Mouse (Mus musculus): ENCODE results near the gene Eya2. TPM values are rescaled to one million over a fixed set of nuclear protein-coding genes. Genes with fewer than 3 reads are reported as not detected.

Eya2 gene
- polyA plus RNA-seq, 1 experiment from 2014 or later: 7.8 TPM

DNA sequence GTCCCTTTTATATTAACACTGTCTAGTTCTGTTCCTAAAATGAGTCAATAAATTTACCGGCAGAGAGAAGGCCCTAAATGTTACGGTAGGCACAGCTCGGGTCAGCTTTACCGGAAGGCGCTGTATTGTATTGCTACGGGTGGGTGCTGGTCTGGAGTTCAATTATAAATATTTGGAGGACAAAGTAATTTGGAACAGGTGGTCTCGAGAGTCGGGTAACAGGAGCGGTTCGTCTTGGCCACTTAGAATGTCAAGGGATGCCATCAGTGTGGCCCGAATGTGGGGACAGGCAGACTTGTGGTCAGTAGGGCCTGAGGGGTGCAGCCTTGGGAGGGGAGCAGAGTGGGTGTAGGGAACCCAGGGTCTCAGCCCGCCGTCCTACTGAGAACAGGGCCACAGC is 4.7 kb downstream of the Eya2 start:
- Histone ChIP-seq H3K27ac (ENCODE audit: low read length) (no peak overlapping the region), H3K27me3 (ENCODE audit: control insufficient read depth, insufficient read depth, low read length) (peaks cover 16% of the 10 kb centered on the region), H3K9me3 (replicated peaks; ENCODE audit: control insufficient read depth, low read length) (no peaks in the 10 kb centered on the region), H3K9ac (ENCODE audit: low read length) (no peak overlapping the region), H3K4me2 (ENCODE audit: low read depth, low read length) (no peak overlapping the region), H3K4me3 (replicated peaks; ENCODE audit: low read length) (no peak overlapping the region), H3K4me1 (ENCODE audit: control insufficient read depth, insufficient read depth, low read length) (peaks cover 3% of the 10 kb centered on the region), H3K36me3 (ENCODE audit: control insufficient read depth, insufficient read depth, low read length) (no peaks in the 10 kb centered on the region)
- no peak for ATAC-seq (ENCODE audit: insufficient read depth, low FRiP score)
- WGBS: 56% methylated on average over 13 of the region's 13 CpGs

DNA sequence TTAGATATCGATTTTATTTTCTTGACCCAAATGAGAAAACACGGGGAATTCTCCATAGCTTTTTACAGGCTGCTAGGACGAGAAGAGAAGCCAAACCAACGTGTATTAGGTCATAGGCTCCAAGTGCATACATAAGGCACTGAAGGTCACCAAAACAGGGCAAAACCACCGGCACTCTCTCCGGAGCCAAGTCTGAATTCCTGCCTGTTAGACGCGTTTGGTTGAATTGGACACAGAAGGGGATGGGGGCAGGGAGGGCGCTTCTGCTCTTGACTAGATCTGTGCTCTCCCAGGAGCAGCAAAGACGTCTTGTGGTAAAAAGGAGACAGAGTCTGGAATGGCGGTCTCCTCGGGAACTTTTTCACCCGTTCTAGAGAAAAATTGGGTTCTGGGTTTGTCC is 6.1 kb downstream of the Eya2 start:
- Histone ChIP-seq H3K27ac (ENCODE audit: low read length) (peak overlapping the region; percentile 53; the same call in 1 of the 2 replicates), H3K27me3 (ENCODE audit: control insufficient read depth, insufficient read depth, low read length) (0 out of 2 replicates have a peak, but pooled peaks cover 3% of the 10 kb centered on the region), H3K9me3 (replicated peaks; ENCODE audit: control insufficient read depth, low read length) (no peaks in the 10 kb centered on the region), H3K36me3 (ENCODE audit: control insufficient read depth, insufficient read depth, low read length) (no peaks in the 10 kb centered on the region), H3K4me2 (ENCODE audit: low read depth, low read length) (no peak overlapping the region), H3K4me1 (ENCODE audit: control insufficient read depth, insufficient read depth, low read length) (peaks cover 3% of the 10 kb centered on the region; the same call in 1 of the 2 replicates), H3K9ac (ENCODE audit: low read length) (no peak overlapping the region), H3K4me3 (replicated peaks; ENCODE audit: low read length) (no peak overlapping the region)
- ATAC-seq (ENCODE audit: insufficient read depth, low FRiP score): no peak
- WGBS: 31% methylated on average over 13 of the region's 13 CpGs

DNA sequence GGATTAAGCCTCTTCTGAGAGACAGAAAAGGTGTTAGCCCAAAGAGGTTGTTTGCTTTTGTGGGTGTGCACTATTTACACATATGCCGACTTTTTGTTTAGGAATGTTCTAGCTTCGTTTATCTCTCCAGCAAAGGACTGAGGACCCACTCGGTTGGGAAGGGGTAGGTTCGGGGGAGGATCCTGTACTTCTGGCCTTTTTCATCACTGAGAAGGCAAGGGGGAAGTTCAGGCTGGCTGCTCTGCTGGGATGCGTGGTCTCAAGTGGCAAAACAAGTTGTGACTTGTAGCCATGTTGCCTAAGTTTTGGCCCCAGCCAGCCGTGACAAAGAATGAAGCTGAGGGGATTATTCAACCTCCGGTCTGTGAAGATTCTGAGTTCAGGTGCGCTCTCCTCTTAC is 6.8 kb downstream of the Eya2 start:
- H3K36me3 ChIP-seq (ENCODE audit: control insufficient read depth, insufficient read depth, low read length): no peaks in the 10 kb centered on the region
- WGBS: 30% methylated on average over 8 of the region's 8 CpGs
- no peak for ATAC-seq (ENCODE audit: insufficient read depth, low FRiP score)
- no peak overlapping the region for H3K9ac ChIP-seq (ENCODE audit: low read length)
- peaks cover 3% of the 10 kb centered on the region; the same call in 1 of the 2 replicates for H3K4me1 ChIP-seq (ENCODE audit: control insufficient read depth, insufficient read depth, low read length)
- H3K27me3 ChIP-seq (ENCODE audit: control insufficient read depth, insufficient read depth, low read length): 0 out of 2 replicates have a peak, but pooled peaks cover 3% of the 10 kb centered on the region
- peak overlapping the region; percentile 53; the same call in 1 of the 2 replicates for H3K27ac ChIP-seq (ENCODE audit: low read length)
- no peak overlapping the region for H3K4me3 ChIP-seq (replicated peaks; ENCODE audit: low read length)
- H3K4me2 ChIP-seq (ENCODE audit: low read depth, low read length): peak overlapping the region; percentile 17; the same call in 1 of the 2 replicates
- no peaks in the 10 kb centered on the region for H3K9me3 ChIP-seq (replicated peaks; ENCODE audit: control insufficient read depth, low read length)

DNA sequence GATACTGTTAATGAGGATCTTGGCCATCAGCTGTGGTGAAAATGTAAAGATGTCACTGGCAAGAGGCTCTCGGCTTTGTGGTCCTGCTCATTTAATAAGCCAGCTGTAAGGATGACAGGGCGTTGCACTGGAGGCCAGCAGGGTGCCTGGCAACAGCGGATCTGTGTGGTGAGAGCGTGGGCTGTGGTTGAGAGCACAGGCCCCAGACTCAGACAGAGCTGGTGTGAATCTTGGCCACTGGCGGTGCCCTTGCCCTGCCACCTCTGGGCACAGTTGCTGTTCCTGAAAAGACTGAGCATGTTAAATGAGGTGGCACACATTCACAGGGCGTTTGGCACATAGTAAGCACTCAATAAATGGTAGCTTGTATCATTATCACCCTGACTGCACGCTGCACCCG is 8.9 kb downstream of the Eya2 start:
- Histone ChIP-seq H3K4me1 (ENCODE audit: control insufficient read depth, insufficient read depth, low read length) (no peaks in the 10 kb centered on the region; the same call in 1 of the 2 replicates), H3K4me3 (replicated peaks; ENCODE audit: low read length) (no peak overlapping the region), H3K4me2 (ENCODE audit: low read depth, low read length) (no peak overlapping the region), H3K9ac (ENCODE audit: low read length) (no peak overlapping the region), H3K27ac (ENCODE audit: low read length) (no peak overlapping the region), H3K9me3 (replicated peaks; ENCODE audit: control insufficient read depth, low read length) (no peaks in the 10 kb centered on the region), H3K27me3 (ENCODE audit: control insufficient read depth, insufficient read depth, low read length) (0 out of 2 replicates have a peak, but pooled peaks cover 3% of the 10 kb centered on the region), H3K36me3 (ENCODE audit: control insufficient read depth, insufficient read depth, low read length) (no peaks in the 10 kb centered on the region)
- WGBS: 78% methylated on average over 8 of the region's 8 CpGs
- ATAC-seq (ENCODE audit: insufficient read depth, low FRiP score): no peak

DNA sequence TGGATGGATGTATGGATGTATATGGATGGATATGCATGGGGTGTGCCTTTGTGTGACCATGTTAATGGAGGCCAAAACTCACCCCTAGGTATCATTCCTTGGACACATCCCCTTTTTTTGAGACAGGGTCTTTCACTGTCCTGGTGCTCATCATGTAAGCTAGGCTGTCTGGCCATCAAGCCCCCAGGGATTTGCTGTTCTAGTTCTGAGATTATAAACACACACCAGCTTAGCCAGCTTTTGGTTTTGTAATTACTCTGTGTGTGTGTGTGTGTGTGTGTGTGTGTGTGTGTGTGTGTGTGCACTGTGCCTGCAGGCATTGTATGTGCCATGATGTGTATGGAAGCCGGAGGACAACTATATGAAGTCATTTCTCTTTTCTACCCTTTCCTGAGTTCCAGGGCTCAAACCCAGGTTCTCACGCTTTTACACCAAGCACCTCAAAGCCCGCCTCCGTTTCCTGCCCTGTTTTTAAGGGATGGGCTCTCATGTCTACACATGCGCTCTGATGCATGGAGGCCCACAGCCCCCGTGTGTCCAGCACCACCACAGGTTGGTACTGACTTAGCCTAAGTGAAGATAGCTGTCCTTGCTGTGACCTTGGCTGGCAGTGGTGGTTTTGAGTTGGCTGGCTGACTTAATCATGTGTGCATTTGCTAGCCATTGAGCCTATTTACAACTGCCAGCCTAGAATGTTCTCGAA is 16.9 kb downstream of the Eya2 start:
- no peak for ATAC-seq (ENCODE audit: insufficient read depth, low FRiP score)
- Histone ChIP-seq H3K4me1 (ENCODE audit: control insufficient read depth, insufficient read depth, low read length) (no peaks in the 10 kb centered on the region; the same call in 1 of the 2 replicates), H3K27me3 (ENCODE audit: control insufficient read depth, insufficient read depth, low read length) (no peaks in the 10 kb centered on the region), H3K36me3 (ENCODE audit: control insufficient read depth, insufficient read depth, low read length) (no peaks in the 10 kb centered on the region), H3K4me3 (replicated peaks; ENCODE audit: low read length) (no peak overlapping the region), H3K9me3 (replicated peaks; ENCODE audit: control insufficient read depth, low read length) (no peaks in the 10 kb centered on the region), H3K27ac (ENCODE audit: low read length) (no peak overlapping the region), H3K4me2 (ENCODE audit: low read depth, low read length) (no peak overlapping the region), H3K9ac (ENCODE audit: low read length) (no peak overlapping the region)
- 80% methylated on average over 7 of the region's 7 CpGs for WGBS

DNA sequence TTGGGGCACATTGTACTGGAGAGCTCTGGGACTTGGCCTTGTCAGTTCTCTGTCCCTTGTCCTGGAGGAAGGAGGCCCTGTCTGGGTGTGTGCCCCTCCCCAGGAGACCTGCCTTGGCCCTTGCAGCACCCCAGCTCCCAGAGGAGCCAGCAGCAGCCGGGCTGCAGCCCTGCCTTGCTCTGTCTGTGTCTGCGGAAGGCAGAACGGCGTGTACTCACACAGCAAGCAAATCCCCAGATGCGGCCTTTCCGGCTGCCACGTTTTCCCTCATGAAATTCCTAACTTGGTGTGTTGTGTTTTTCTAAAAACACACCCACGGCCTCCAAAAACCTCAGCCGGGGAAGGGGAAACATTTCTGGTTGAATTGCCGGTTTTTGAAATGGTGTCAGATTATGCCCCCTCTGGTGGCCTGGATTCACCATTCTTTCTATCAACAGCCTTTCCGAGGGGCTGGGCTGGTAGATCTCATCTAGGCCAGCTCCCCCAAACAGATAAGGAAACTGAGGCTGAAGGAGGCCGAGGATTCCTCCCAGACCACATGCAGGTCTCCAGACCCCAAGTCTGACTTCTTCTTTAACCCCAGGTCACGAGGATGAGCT is 19.0 kb downstream of the Eya2 start:
- ATAC-seq (ENCODE audit: insufficient read depth, low FRiP score): 0 out of 2 replicates have a peak, but pooled peaks have one; percentile 10
- WGBS: 71% methylated on average over 13 of the region's 13 CpGs
- Histone ChIP-seq H3K4me2 (ENCODE audit: low read depth, low read length) (no peak overlapping the region), H3K27me3 (ENCODE audit: control insufficient read depth, insufficient read depth, low read length) (no peaks in the 10 kb centered on the region), H3K4me1 (ENCODE audit: control insufficient read depth, insufficient read depth, low read length) (no peaks in the 10 kb centered on the region; the same call in 1 of the 2 replicates), H3K27ac (ENCODE audit: low read length) (no peak overlapping the region), H3K9me3 (replicated peaks; ENCODE audit: control insufficient read depth, low read length) (no peaks in the 10 kb centered on the region), H3K9ac (ENCODE audit: low read length) (no peak overlapping the region), H3K4me3 (replicated peaks; ENCODE audit: low read length) (no peak overlapping the region), H3K36me3 (ENCODE audit: control insufficient read depth, insufficient read depth, low read length) (no peaks in the 10 kb centered on the region)

DNA sequence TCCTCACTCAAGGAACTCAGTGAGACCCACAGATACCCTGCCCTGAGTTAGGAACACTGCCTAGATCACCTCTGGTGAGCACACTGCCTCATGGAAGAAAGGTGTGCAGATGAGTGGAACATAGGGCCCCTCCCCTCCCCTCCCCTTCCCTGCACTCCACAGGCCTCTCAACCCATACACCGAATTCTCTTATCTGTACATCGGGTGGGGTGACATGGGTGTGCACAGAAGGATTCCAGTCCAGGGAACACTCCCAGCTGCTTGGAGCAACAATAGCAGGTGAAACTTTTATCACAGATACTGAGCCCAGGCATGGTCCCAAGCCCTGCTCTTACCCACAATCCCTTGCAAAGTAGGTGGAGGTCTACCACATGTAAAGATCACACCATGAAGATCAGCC is 26.7 kb downstream of the Eya2 start:
- Histone ChIP-seq H3K4me3 (replicated peaks; ENCODE audit: low read length) (no peak overlapping the region), H3K9me3 (replicated peaks; ENCODE audit: control insufficient read depth, low read length) (no peaks in the 10 kb centered on the region), H3K36me3 (ENCODE audit: control insufficient read depth, insufficient read depth, low read length) (no peaks in the 10 kb centered on the region), H3K4me1 (ENCODE audit: control insufficient read depth, insufficient read depth, low read length) (0 out of 2 replicates have a peak, but pooled peaks cover 5% of the 10 kb centered on the region), H3K4me2 (ENCODE audit: low read depth, low read length) (no peak overlapping the region), H3K9ac (ENCODE audit: low read length) (no peak overlapping the region), H3K27me3 (ENCODE audit: control insufficient read depth, insufficient read depth, low read length) (no peaks in the 10 kb centered on the region), H3K27ac (ENCODE audit: low read length) (no peak overlapping the region)
- ATAC-seq (ENCODE audit: insufficient read depth, low FRiP score): no peak
- 49% methylated on average over 2 of the region's 2 CpGs for WGBS

DNA sequence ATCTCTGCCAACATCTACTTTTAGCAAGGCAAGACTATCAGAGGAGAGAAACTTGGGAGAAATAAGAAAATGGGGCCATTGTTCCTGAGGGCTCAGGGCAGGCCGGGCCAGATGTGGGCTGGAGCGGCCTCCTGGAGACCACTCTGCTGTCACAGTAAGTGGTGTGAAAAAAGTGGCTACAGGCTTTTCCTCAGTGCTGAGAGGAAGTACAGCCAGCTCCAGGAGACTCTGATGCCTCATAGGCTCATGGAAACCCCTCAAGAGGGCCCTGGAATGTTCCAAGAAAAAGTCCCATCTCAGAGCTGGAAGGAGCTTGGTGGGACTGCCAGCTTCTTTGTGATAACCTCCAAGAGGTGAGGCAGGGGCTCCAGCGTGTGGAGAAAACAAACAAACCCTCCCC is 27.8 kb downstream of the Eya2 start:
- Histone ChIP-seq H3K4me2 (ENCODE audit: low read depth, low read length) (no peak overlapping the region), H3K27me3 (ENCODE audit: control insufficient read depth, insufficient read depth, low read length) (no peaks in the 10 kb centered on the region), H3K4me3 (replicated peaks; ENCODE audit: low read length) (no peak overlapping the region), H3K9me3 (replicated peaks; ENCODE audit: control insufficient read depth, low read length) (no peaks in the 10 kb centered on the region), H3K9ac (ENCODE audit: low read length) (no peak overlapping the region), H3K4me1 (ENCODE audit: control insufficient read depth, insufficient read depth, low read length) (0 out of 2 replicates have a peak, but pooled peaks cover 5% of the 10 kb centered on the region), H3K36me3 (ENCODE audit: control insufficient read depth, insufficient read depth, low read length) (no peaks in the 10 kb centered on the region), H3K27ac (ENCODE audit: low read length) (no peak overlapping the region)
- 54% methylated on average over 3 of the region's 3 CpGs for WGBS
- ATAC-seq (ENCODE audit: insufficient read depth, low FRiP score): no peak

DNA sequence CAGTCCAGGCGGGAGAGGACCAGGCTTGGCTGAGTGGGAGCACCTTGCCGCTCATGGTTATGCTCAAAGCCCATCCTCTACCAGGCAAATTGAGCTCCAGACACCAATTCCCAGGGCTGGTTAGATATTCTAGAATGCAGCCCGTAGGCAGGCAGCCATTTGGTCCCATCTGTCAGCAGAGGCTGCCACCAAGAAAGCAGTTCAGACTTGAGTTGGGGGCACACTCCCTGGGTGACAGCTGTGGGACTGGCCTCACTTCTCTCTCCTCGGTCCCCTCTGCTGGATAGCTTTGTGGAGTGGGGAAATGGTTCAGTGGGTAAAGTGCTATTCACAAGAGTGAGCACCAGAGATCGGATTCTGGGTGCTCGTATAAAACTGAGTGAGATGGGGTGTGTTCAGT is 32.0 kb downstream of the Eya2 start:
- no peak overlapping the region for H3K4me3 ChIP-seq (replicated peaks; ENCODE audit: low read length)
- no peak overlapping the region for H3K9ac ChIP-seq (ENCODE audit: low read length)
- no peak overlapping the region for H3K4me2 ChIP-seq (ENCODE audit: low read depth, low read length)
- no peaks in the 10 kb centered on the region for H3K27me3 ChIP-seq (ENCODE audit: control insufficient read depth, insufficient read depth, low read length)
- H3K4me1 ChIP-seq (ENCODE audit: control insufficient read depth, insufficient read depth, low read length): 0 out of 2 replicates have a peak, but pooled peaks cover 5% of the 10 kb centered on the region
- WGBS: 78% methylated on average over 6 of the region's 6 CpGs
- no peaks in the 10 kb centered on the region for H3K9me3 ChIP-seq (replicated peaks; ENCODE audit: control insufficient read depth, low read length)
- no peaks in the 10 kb centered on the region for H3K36me3 ChIP-seq (ENCODE audit: control insufficient read depth, insufficient read depth, low read length)
- H3K27ac ChIP-seq (ENCODE audit: low read length): no peak overlapping the region
- no peak for ATAC-seq (ENCODE audit: insufficient read depth, low FRiP score)

Measured in stomach, embryonic 16.5 days (tissue).